ENCODE assay signal across 8 mouse cellular contexts in genomic region chr1:193160317-193161032, GRCm38 (mm10). TPM values are rescaled to one million over a fixed set of nuclear protein-coding genes. Genes with fewer than 3 reads are reported as not detected.
A peak's percentile ranks its signal among the peaks of the same experiment; 100 is the strongest.
DNase-seq lines count a peak whose midpoint lies in the region; ATAC-seq and TF ChIP-seq lines count a peak whose summit lies in the region.

No protein-coding gene starts in this region.

- no peak for TF ChIP-seq CTCF in stomach, postnatal 0 days (IDR thresholded peaks at IDR 0.05; ENCODE audit: low read depth)

- no peak for ATAC-seq in forebrain, embryonic 12.5 days (ENCODE audit: low FRiP score)
- no peak for ATAC-seq in limb, embryonic 15.5 days (ENCODE audit: insufficient number of reproducible peaks, low FRiP score, low TSS enrichment, low read depth)
- no peak for ATAC-seq in midbrain, embryonic 14.5 days (ENCODE audit: low FRiP score, low TSS enrichment)
- ATAC-seq in stomach, postnatal 0 days (ENCODE audit: low FRiP score, low TSS enrichment): peak; percentile 33

- no peaks in the 10 kb centered on the region for H3K36me3 ChIP-seq in forebrain, embryonic 12.5 days (replicated peaks)
- H3K36me3 ChIP-seq in hindbrain, embryonic 10.5 days: no peaks in the 10 kb centered on the region
- H3K36me3 ChIP-seq in limb, embryonic 15.5 days: no peaks in the 10 kb centered on the region
- H3K36me3 ChIP-seq in midbrain, embryonic 14.5 days (ENCODE audit: control insufficient read depth, insufficient read depth, low read length): no peaks in the 10 kb centered on the region
- H3K36me3 ChIP-seq in stomach, postnatal 0 days (ENCODE audit: control insufficient read depth, insufficient read depth, low read length): no peaks in the 10 kb centered on the region

- peaks cover 7% of the 10 kb centered on the region; the same call in 1 of the 2 replicates for H3K27me3 ChIP-seq in forebrain, embryonic 12.5 days
- peaks cover 9% of the 10 kb centered on the region for H3K27me3 ChIP-seq in hindbrain, embryonic 10.5 days (ENCODE audit: insufficient read depth, poor library complexity, severe bottlenecking)
- H3K27me3 ChIP-seq in limb, embryonic 15.5 days: no peaks in the 10 kb centered on the region
- H3K27me3 ChIP-seq in midbrain, embryonic 14.5 days (ENCODE audit: control insufficient read depth, insufficient read depth, low read length): no peaks in the 10 kb centered on the region
- H3K27me3 ChIP-seq in stomach, postnatal 0 days (ENCODE audit: control insufficient read depth, insufficient read depth, low read length): no peaks in the 10 kb centered on the region

- H3K4me2 ChIP-seq in forebrain, embryonic 12.5 days: peak overlapping the region; percentile 48
- H3K4me2 ChIP-seq in limb, embryonic 15.5 days: peak overlapping the region; percentile 40
- 0 out of 2 replicates have a peak overlapping the region, but pooled peaks have one; percentile 7 for H3K4me2 ChIP-seq in midbrain, embryonic 14.5 days (ENCODE audit: low read length)
- H3K4me2 ChIP-seq in stomach, postnatal 0 days (replicated peaks; ENCODE audit: low read depth): peak overlapping the region; percentile 21

- peak overlapping the region; percentile 18 for H3K4me3 ChIP-seq in forebrain, embryonic 12.5 days (replicated peaks)
- H3K4me3 ChIP-seq in hindbrain, embryonic 10.5 days: peak overlapping the region; percentile 42
- peak overlapping the region; percentile 10; the same call in 1 of the 2 replicates for H3K4me3 ChIP-seq in limb, embryonic 15.5 days
- H3K4me3 ChIP-seq in midbrain, embryonic 14.5 days (replicated peaks; ENCODE audit: low read depth, low read length): no peak overlapping the region
- H3K4me3 ChIP-seq in stomach, postnatal 0 days (ENCODE audit: low read depth, low read length): no peak overlapping the region

- TF ChIP-seq EP300 in stomach, postnatal 0 days (optimal IDR thresholded peaks at IDR 0.05): no peak

- DNase-seq in 3T3-L1 (ENCODE audit: low read depth, low spot score) (peak; percentile 59), R1 (ENCODE audit: low read depth, low spot score) (peak; percentile 75)
- peak; percentile 68 for DNase-seq in hindbrain, embryonic 10.5 days (ENCODE audit: low spot score)
- DNase-seq in midbrain, embryonic 14.5 days: peak; percentile 39
- DNase-seq in stomach, postnatal 0 days (ENCODE audit: low spot score): peak; percentile 82
- DNase-seq in ovary, adult 18-20 months (ENCODE audit: low spot score): no peak

- 14% methylated on average over 18 of the region's 18 CpGs for WGBS in forebrain, embryonic 12.5 days
- 15% methylated on average over 18 of the region's 18 CpGs for WGBS in hindbrain, embryonic 10.5 days
- WGBS in limb, embryonic 15.5 days: 20% methylated on average over 18 of the region's 18 CpGs
- 13% methylated on average over 18 of the region's 18 CpGs for WGBS in midbrain, embryonic 14.5 days
- 13% methylated on average over 18 of the region's 18 CpGs for WGBS in stomach, postnatal 0 days

- H3K4me1 ChIP-seq in forebrain, embryonic 12.5 days: peaks cover 10% of the 10 kb centered on the region
- peaks cover 15% of the 10 kb centered on the region for H3K4me1 ChIP-seq in hindbrain, embryonic 10.5 days (replicated peaks)
- H3K4me1 ChIP-seq in limb, embryonic 15.5 days: peaks cover 21% of the 10 kb centered on the region
- H3K4me1 ChIP-seq in midbrain, embryonic 14.5 days (ENCODE audit: control insufficient read depth, insufficient read depth, low read length): no peaks in the 10 kb centered on the region
- no peaks in the 10 kb centered on the region; the same call in 1 of the 2 replicates for H3K4me1 ChIP-seq in stomach, postnatal 0 days (replicated peaks; ENCODE audit: control insufficient read depth, insufficient read depth)

- H3K9ac ChIP-seq in forebrain, embryonic 12.5 days: no peak overlapping the region
- H3K9ac ChIP-seq in limb, embryonic 15.5 days: no peak overlapping the region
- H3K9ac ChIP-seq in midbrain, embryonic 14.5 days (replicated peaks; ENCODE audit: low read length): no peak overlapping the region
- H3K9ac ChIP-seq in stomach, postnatal 0 days (ENCODE audit: low read length): no peak overlapping the region

- H3K27ac ChIP-seq in forebrain, embryonic 12.5 days: no peak overlapping the region
- peak overlapping the region; percentile 62 for H3K27ac ChIP-seq in hindbrain, embryonic 10.5 days
- H3K27ac ChIP-seq in limb, embryonic 15.5 days: no peak overlapping the region
- no peak overlapping the region for H3K27ac ChIP-seq in midbrain, embryonic 14.5 days (replicated peaks; ENCODE audit: low read depth, low read length)
- no peak overlapping the region for H3K27ac ChIP-seq in stomach, postnatal 0 days (replicated peaks)

- no peaks in the 10 kb centered on the region for H3K9me3 ChIP-seq in forebrain, embryonic 12.5 days
- H3K9me3 ChIP-seq in hindbrain, embryonic 10.5 days: no peaks in the 10 kb centered on the region
- H3K9me3 ChIP-seq in limb, embryonic 15.5 days: no peaks in the 10 kb centered on the region
- no peaks in the 10 kb centered on the region for H3K9me3 ChIP-seq in midbrain, embryonic 14.5 days (ENCODE audit: control insufficient read depth, low read length)
- H3K9me3 ChIP-seq in stomach, postnatal 0 days (ENCODE audit: control insufficient read depth, low read length): no peaks in the 10 kb centered on the region

RNA-seq across cellular contexts. Expression of gene A130010J15Rik, which starts 7.4 kb away (rescaled TPM):
- polyA plus RNA-seq in forebrain, embryonic 12.5 days (2016; fragmentation: Nextera tagmentation; extraction: Ambion mirVana): 15.1 and 16.0 TPM in 2 replicates
- 13.8 and 17.7 TPM in 2 replicates for polyA plus RNA-seq in hindbrain, embryonic 10.5 days (2016; fragmentation: Nextera tagmentation; extraction: Ambion mirVana)
- polyA plus RNA-seq in limb, embryonic 15.5 days (2015; fragmentation: Nextera tagmentation; extraction: Ambion mirVana): 16.5 and 18.1 TPM in 2 replicates
- polyA plus RNA-seq in midbrain, embryonic 14.5 days (2014; fragmentation: Nextera tagmentation; extraction: Ambion mirVana): 10.4 and 15.4 TPM in 2 replicates
- 11.4 and 11.7 TPM in 2 replicates for polyA plus RNA-seq in stomach, postnatal 0 days (2015; fragmentation: Nextera tagmentation; extraction: Ambion mirVana)

RNA-seq across cellular contexts. Expression of gene Irf6, which starts 7.6 kb away (rescaled TPM):
- 1.6 and 2.0 TPM in 2 replicates for polyA plus RNA-seq in forebrain, embryonic 12.5 days (2016; fragmentation: Nextera tagmentation; extraction: Ambion mirVana)
- polyA plus RNA-seq in hindbrain, embryonic 10.5 days (2016; fragmentation: Nextera tagmentation; extraction: Ambion mirVana): 3.7 and 4.9 TPM in 2 replicates
- polyA plus RNA-seq in limb, embryonic 15.5 days (2015; fragmentation: Nextera tagmentation; extraction: Ambion mirVana): 50.1 and 56.9 TPM in 2 replicates
- 0.53 and 0.92 TPM in 2 replicates for polyA plus RNA-seq in midbrain, embryonic 14.5 days (2014; fragmentation: Nextera tagmentation; extraction: Ambion mirVana)
- polyA plus RNA-seq in stomach, postnatal 0 days (2015; fragmentation: Nextera tagmentation; extraction: Ambion mirVana): 40.7 and 45.0 TPM in 2 replicates

RNA-seq across cellular contexts. Expression of gene Diexf, which starts 30.4 kb away (rescaled TPM):
- polyA plus RNA-seq in forebrain, embryonic 12.5 days (2016; fragmentation: Nextera tagmentation; extraction: Ambion mirVana): 9.5 and 9.7 TPM in 2 replicates
- polyA plus RNA-seq in hindbrain, embryonic 10.5 days (2016; fragmentation: Nextera tagmentation; extraction: Ambion mirVana): 7.0 and 9.3 TPM in 2 replicates
- 7.3 and 10.3 TPM in 2 replicates for polyA plus RNA-seq in limb, embryonic 15.5 days (2015; fragmentation: Nextera tagmentation; extraction: Ambion mirVana)
- 7.5 and 10.0 TPM in 2 replicates for polyA plus RNA-seq in midbrain, embryonic 14.5 days (2014; fragmentation: Nextera tagmentation; extraction: Ambion mirVana)
- polyA plus RNA-seq in stomach, postnatal 0 days (2015; fragmentation: Nextera tagmentation; extraction: Ambion mirVana): 2.1 and 2.4 TPM in 2 replicates

RNA-seq across cellular contexts. Expression of gene Traf3ip3, which starts 41.0 kb away (rescaled TPM):
- polyA plus RNA-seq in forebrain, embryonic 12.5 days (2016; fragmentation: Nextera tagmentation; extraction: Ambion mirVana): 0.31 and 1.0 TPM in 2 replicates
- polyA plus RNA-seq in hindbrain, embryonic 10.5 days (2016; fragmentation: Nextera tagmentation; extraction: Ambion mirVana): 1.5 and 1.8 TPM in 2 replicates
- polyA plus RNA-seq in limb, embryonic 15.5 days (2015; fragmentation: Nextera tagmentation; extraction: Ambion mirVana): 16.3 and 44.2 TPM in 2 replicates
- 0.32 and 1.4 TPM in 2 replicates for polyA plus RNA-seq in midbrain, embryonic 14.5 days (2014; fragmentation: Nextera tagmentation; extraction: Ambion mirVana)
- 1.8 and 2.8 TPM in 2 replicates for polyA plus RNA-seq in stomach, postnatal 0 days (2015; fragmentation: Nextera tagmentation; extraction: Ambion mirVana)

RNA-seq across cellular contexts. Expression of gene Lamb3, which starts 47.0 kb away (rescaled TPM):
- polyA plus RNA-seq in forebrain, embryonic 12.5 days (2016; fragmentation: Nextera tagmentation; extraction: Ambion mirVana): 0.31 and 0.77 TPM in 2 replicates
- polyA plus RNA-seq in hindbrain, embryonic 10.5 days (2016; fragmentation: Nextera tagmentation; extraction: Ambion mirVana): 0.37 and 0.46 TPM in 2 replicates
- 8.6 and 11.1 TPM in 2 replicates for polyA plus RNA-seq in limb, embryonic 15.5 days (2015; fragmentation: Nextera tagmentation; extraction: Ambion mirVana)
- polyA plus RNA-seq in midbrain, embryonic 14.5 days (2014; fragmentation: Nextera tagmentation; extraction: Ambion mirVana): 0.15 and 0.30 TPM in 2 replicates
- 34.9 and 35.5 TPM in 2 replicates for polyA plus RNA-seq in stomach, postnatal 0 days (2015; fragmentation: Nextera tagmentation; extraction: Ambion mirVana)

Comparison
In these comparisons a context has a peak if more than half of its experiments do, and no peak if none do; other contexts are left out.
1. H3K4me3 ChIP-seq: peak in forebrain, embryonic 12.5 days (single experiment), hindbrain, embryonic 10.5 days (single experiment) and limb, embryonic 15.5 days (single experiment); none in midbrain, embryonic 14.5 days (single experiment) and stomach, postnatal 0 days (single experiment).
2. Peak in every context shown above with its lines, with median percentiles within 50 percentile points of each other: H3K4me2 ChIP-seq.